Mouse (Mus musculus): ENCODE measurements around the gene Shisa7. TPM values are rescaled to one million over a fixed set of nuclear protein-coding genes. Genes with fewer than 3 reads are reported as not detected.

Gene Shisa7
- polyA plus RNA-seq, 1 experiment from 2014 or later, result 0.20 TPM

GRCm38 (mm10) chr7:4842077-4842476 is 2.4 kb downstream of the Shisa7 start:
- no peak for DNase-seq (ENCODE audit: low spot score)
- Histone ChIP-seq H3K4me3 (ENCODE audit: low read depth, low read length) (no peak overlapping the region), H3K27ac (replicated peaks; ENCODE audit: low read depth, low read length) (no peak overlapping the region), H3K9me3 (ENCODE audit: control insufficient read depth, low read length) (no peaks in the 10 kb centered on the region), H3K36me3 (ENCODE audit: control insufficient read depth, insufficient read depth, low read length) (no peaks in the 10 kb centered on the region), H3K4me2 (ENCODE audit: low read depth, severe bottlenecking) (no peak overlapping the region), H3K9ac (ENCODE audit: low read length) (no peak overlapping the region), H3K27me3 (ENCODE audit: control insufficient read depth, insufficient read depth, low read length) (peaks cover 51% of the 10 kb centered on the region), H3K4me1 (ENCODE audit: control insufficient read depth, insufficient read depth, low read length) (peaks cover 17% of the 10 kb centered on the region)
- WGBS, result 53% methylated on average over 5 of the region's 5 CpGs
- no peak for ATAC-seq (ENCODE audit: insufficient number of reproducible peaks, low FRiP score, low TSS enrichment, low read depth)

- Histone ChIP-seq H3K9ac (ENCODE audit: low read length) (no peak overlapping the region), H3K27me3 (ENCODE audit: control insufficient read depth, insufficient read depth, low read length) (peaks cover 58% of the 10 kb centered on the region)
- 25% methylated on average over 1 of the region's 1 CpGs for WGBS
Measured at GRCm38 (mm10) chr7:4837639-4838038, 6.9 kb downstream of the Shisa7 start.

GRCm38 (mm10) chr7:4836351-4836792 is 8.1 kb downstream of the Shisa7 start:
- peak; percentile 66 for ATAC-seq (ENCODE audit: insufficient number of reproducible peaks, low FRiP score, low TSS enrichment, low read depth)
- peak; percentile 75 for DNase-seq (ENCODE audit: low spot score)
- no peaks in the 10 kb centered on the region for H3K36me3 ChIP-seq (ENCODE audit: control insufficient read depth, insufficient read depth, low read length)
- peak overlapping the region; percentile 31 for H3K4me3 ChIP-seq (ENCODE audit: low read depth, low read length)
- WGBS, result under 1% methylated on average over 51 of the region's 51 CpGs
- no peak overlapping the region for H3K27ac ChIP-seq (replicated peaks; ENCODE audit: low read depth, low read length)
- H3K4me1 ChIP-seq (ENCODE audit: control insufficient read depth, insufficient read depth, low read length), result peaks cover 5% of the 10 kb centered on the region; the same call in 1 of the 2 replicates
- H3K27me3 ChIP-seq (ENCODE audit: control insufficient read depth, insufficient read depth, low read length), result peaks cover 46% of the 10 kb centered on the region
- peak overlapping the region; percentile 5 for H3K9ac ChIP-seq (ENCODE audit: low read length)
- no peaks in the 10 kb centered on the region for H3K9me3 ChIP-seq (ENCODE audit: control insufficient read depth, low read length)
- peak overlapping the region; percentile 67 for H3K4me2 ChIP-seq (ENCODE audit: low read depth, severe bottlenecking)

More at GRCm38 (mm10) chr7:4837639-4838038, 6.9 kb downstream of the Shisa7 start:
- no peak overlapping the region for H3K4me2 ChIP-seq (ENCODE audit: low read depth, severe bottlenecking)
- H3K9me3 ChIP-seq (ENCODE audit: control insufficient read depth, low read length), result no peaks in the 10 kb centered on the region
- H3K36me3 ChIP-seq (ENCODE audit: control insufficient read depth, insufficient read depth, low read length), result no peaks in the 10 kb centered on the region
- H3K27ac ChIP-seq (replicated peaks; ENCODE audit: low read depth, low read length), result no peak overlapping the region
- H3K4me1 ChIP-seq (ENCODE audit: control insufficient read depth, insufficient read depth, low read length), result peaks cover 5% of the 10 kb centered on the region; the same call in 1 of the 2 replicates
- ATAC-seq (ENCODE audit: insufficient number of reproducible peaks, low FRiP score, low TSS enrichment, low read depth), result no peak
- no peak for DNase-seq (ENCODE audit: low spot score)
- H3K4me3 ChIP-seq (ENCODE audit: low read depth, low read length), result no peak overlapping the region

GRCm38 (mm10) chr7:4835631-4836327 is 8.7 kb downstream of the Shisa7 start:
- Histone ChIP-seq H3K9ac (ENCODE audit: low read length) (no peak overlapping the region), H3K9me3 (ENCODE audit: control insufficient read depth, low read length) (no peaks in the 10 kb centered on the region), H3K27ac (replicated peaks; ENCODE audit: low read depth, low read length) (no peak overlapping the region), H3K4me1 (ENCODE audit: control insufficient read depth, insufficient read depth, low read length) (peaks cover 5% of the 10 kb centered on the region; the same call in 1 of the 2 replicates), H3K4me2 (ENCODE audit: low read depth, severe bottlenecking) (peak overlapping the region; percentile 67), H3K27me3 (ENCODE audit: control insufficient read depth, insufficient read depth, low read length) (peaks cover 46% of the 10 kb centered on the region), H3K4me3 (ENCODE audit: low read depth, low read length) (peak overlapping the region; percentile 31), H3K36me3 (ENCODE audit: control insufficient read depth, insufficient read depth, low read length) (no peaks in the 10 kb centered on the region)
- ATAC-seq (ENCODE audit: insufficient number of reproducible peaks, low FRiP score, low TSS enrichment, low read depth) (peak; percentile 27; the same call in 1 of the 2 replicates), DNase-seq (ENCODE audit: low spot score) (no peak)
- WGBS, result 8% methylated on average over 27 of the region's 34 CpGs

GRCm38 (mm10) chr7:4830476-4830875 is 14.0 kb downstream of the Shisa7 start:
- WGBS, result 5% methylated on average over 12 of the region's 12 CpGs
- Histone ChIP-seq H3K4me3 (ENCODE audit: low read depth, low read length) (no peak overlapping the region), H3K9me3 (ENCODE audit: control insufficient read depth, low read length) (no peaks in the 10 kb centered on the region), H3K4me1 (ENCODE audit: control insufficient read depth, insufficient read depth, low read length) (no peaks in the 10 kb centered on the region), H3K4me2 (ENCODE audit: low read depth, severe bottlenecking) (no peak overlapping the region), H3K9ac (ENCODE audit: low read length) (no peak overlapping the region), H3K27ac (replicated peaks; ENCODE audit: low read depth, low read length) (no peak overlapping the region), H3K36me3 (ENCODE audit: control insufficient read depth, insufficient read depth, low read length) (no peaks in the 10 kb centered on the region), H3K27me3 (ENCODE audit: control insufficient read depth, insufficient read depth, low read length) (peaks cover 20% of the 10 kb centered on the region)
- DNase-seq (ENCODE audit: low spot score), result peak; percentile 68
- no peak for ATAC-seq (ENCODE audit: insufficient number of reproducible peaks, low FRiP score, low TSS enrichment, low read depth)

- no peaks in the 10 kb centered on the region for H3K4me1 ChIP-seq (ENCODE audit: control insufficient read depth, insufficient read depth, low read length)
- no peaks in the 10 kb centered on the region for H3K9me3 ChIP-seq (ENCODE audit: control insufficient read depth, low read length)
- DNase-seq (ENCODE audit: low spot score) (no peak), ATAC-seq (ENCODE audit: insufficient number of reproducible peaks, low FRiP score, low TSS enrichment, low read depth) (no peak)
- no peak overlapping the region for H3K4me3 ChIP-seq (ENCODE audit: low read depth, low read length)
- no peaks in the 10 kb centered on the region for H3K36me3 ChIP-seq (ENCODE audit: control insufficient read depth, insufficient read depth, low read length)
- H3K4me2 ChIP-seq (ENCODE audit: low read depth, severe bottlenecking), result no peak overlapping the region
- H3K27me3 ChIP-seq (ENCODE audit: control insufficient read depth, insufficient read depth, low read length), result no peaks in the 10 kb centered on the region
- no peak overlapping the region for H3K9ac ChIP-seq (ENCODE audit: low read length)
- no peak overlapping the region for H3K27ac ChIP-seq (replicated peaks; ENCODE audit: low read depth, low read length)
- WGBS, result 48% methylated on average over 4 of the region's 4 CpGs
Measured at GRCm38 (mm10) chr7:4825365-4825764, 19.1 kb downstream of the Shisa7 start.

- no peak for ATAC-seq (ENCODE audit: insufficient number of reproducible peaks, low FRiP score, low TSS enrichment, low read depth)
Measured at GRCm38 (mm10) chr7:4822162-4822907, 22.2 kb downstream of the Shisa7 start.

GRCm38 (mm10) chr7:4821690-4822089 is 22.8 kb downstream of the Shisa7 start:
- H3K27ac ChIP-seq (replicated peaks; ENCODE audit: low read depth, low read length), result no peak overlapping the region
- DNase-seq (ENCODE audit: low spot score) (no peak), ATAC-seq (ENCODE audit: insufficient number of reproducible peaks, low FRiP score, low TSS enrichment, low read depth) (no peak)
- H3K9ac ChIP-seq (ENCODE audit: low read length), result no peak overlapping the region
- no peak overlapping the region for H3K4me3 ChIP-seq (ENCODE audit: low read depth, low read length)
- H3K9me3 ChIP-seq (ENCODE audit: control insufficient read depth, low read length), result no peaks in the 10 kb centered on the region
- no peak overlapping the region for H3K4me2 ChIP-seq (ENCODE audit: low read depth, severe bottlenecking)
- no peaks in the 10 kb centered on the region for H3K36me3 ChIP-seq (ENCODE audit: control insufficient read depth, insufficient read depth, low read length)
- 88% methylated on average over 4 of the region's 4 CpGs for WGBS
- no peaks in the 10 kb centered on the region for H3K27me3 ChIP-seq (ENCODE audit: control insufficient read depth, insufficient read depth, low read length)
- no peaks in the 10 kb centered on the region for H3K4me1 ChIP-seq (ENCODE audit: control insufficient read depth, insufficient read depth, low read length)

More at GRCm38 (mm10) chr7:4822162-4822907, 22.2 kb downstream of the Shisa7 start:
- Histone ChIP-seq H3K9me3 (ENCODE audit: control insufficient read depth, low read length) (no peaks in the 10 kb centered on the region), H3K27ac (replicated peaks; ENCODE audit: low read depth, low read length) (no peak overlapping the region), H3K27me3 (ENCODE audit: control insufficient read depth, insufficient read depth, low read length) (no peaks in the 10 kb centered on the region), H3K36me3 (ENCODE audit: control insufficient read depth, insufficient read depth, low read length) (no peaks in the 10 kb centered on the region), H3K4me2 (ENCODE audit: low read depth, severe bottlenecking) (no peak overlapping the region), H3K9ac (ENCODE audit: low read length) (no peak overlapping the region), H3K4me1 (ENCODE audit: control insufficient read depth, insufficient read depth, low read length) (no peaks in the 10 kb centered on the region), H3K4me3 (ENCODE audit: low read depth, low read length) (no peak overlapping the region)
- 60% methylated on average over 6 of the region's 6 CpGs for WGBS
- no peak for DNase-seq (ENCODE audit: low spot score)
